ENCODE assay signal across 18 mouse cellular contexts in genomic region chr9:73087581-73087980, GRCm38 (mm10). TPM values are rescaled to one million over a fixed set of nuclear protein-coding genes. Genes with fewer than 3 reads are reported as not detected.
"Had no signal": no experiment of that assay in that cellular context is flagged by ENCODE, and none has a peak within 500 bp of the region (broad histone marks: within the 10 kb centered on the region; RNA-seq: fewer than 3 reads in every experiment).

No protein-coding gene starts in this region.

- DNase-seq: kidney, adult 8-10 months; kidney, postnatal 36 days; liver; lung, adult 2 months; right cerebral cortex, adult 18-20 months; right cerebral cortex, postnatal 25 days had no signal

- H3K9me3 ChIP-seq: limb, embryonic 12.5 days; megakaryocyte, embryonic 14.5 days; midbrain, embryonic 12.5 days; neural tube, embryonic 15.5 days had no signal

- H3K4me1 ChIP-seq: limb, embryonic 12.5 days; midbrain, embryonic 12.5 days; neural tube, embryonic 15.5 days had no signal

- H3K4me2 ChIP-seq: limb, embryonic 12.5 days; midbrain, embryonic 12.5 days; neural tube, embryonic 15.5 days had no signal

- H3K36me3 ChIP-seq: limb, embryonic 12.5 days; midbrain, embryonic 12.5 days; neural tube, embryonic 15.5 days had no signal

- H3K4me3 ChIP-seq: layer of hippocampus, adult 2 months; limb, embryonic 12.5 days; megakaryocyte, embryonic 14.5 days; midbrain, embryonic 12.5 days; neural tube, embryonic 15.5 days had no signal

- ATAC-seq: intestine, postnatal 0 days had no signal

- H3K27me3 ChIP-seq: megakaryocyte, embryonic 14.5 days; neural tube, embryonic 15.5 days had no signal

- H3K9ac ChIP-seq: limb, embryonic 12.5 days; liver, embryonic 14.5 days; midbrain, embryonic 12.5 days; neural tube, embryonic 15.5 days had no signal

- H3K27ac ChIP-seq: layer of hippocampus, adult 2 months; limb, embryonic 12.5 days; liver, embryonic 14.5 days; macrophage; midbrain, embryonic 12.5 days; neural tube, embryonic 15.5 days had no signal

RNA-seq across cellular contexts. Expression of gene Khdc3, which starts 14.1 kb away (rescaled TPM):
- polyA plus RNA-seq: kidney, embryonic 16.5 days; limb, embryonic 12.5 days; macrophage; midbrain, embryonic 12.5 days; neural tube, embryonic 11.5 days had no signal

RNA-seq across cellular contexts. Expression of gene Gm20509, which starts 14.7 kb away (rescaled TPM):
- polyA plus RNA-seq: intestine, postnatal 0 days; kidney, embryonic 16.5 days; limb, embryonic 12.5 days; liver, embryonic 14.5 days; lung, adult 2 months; macrophage; midbrain, embryonic 12.5 days; neural tube, embryonic 11.5 days; neural tube, embryonic 15.5 days; small intestine, adult 2 months; stomach, embryonic 16.5 days had no signal
